Mouse (Mus musculus): ENCODE measurements around the gene Col25a1.

Gene Col25a1

GRCm38 (mm10) chr3:130305686-130306085 lies 174.4 kb downstream of the Col25a1 start:
- in situ Hi-C loops (cut with MboI; ENCODE audit: unreplicated experiment in 2 of 2) = no loop called here

GRCm38 (mm10) chr3:130309277-130309676 lies 178.0 kb downstream of the Col25a1 start:
- in situ Hi-C loops (cut with MboI; ENCODE audit: unreplicated experiment in 2 of 2) = no loop called here

- in situ Hi-C loops (cut with MboI; ENCODE audit: unreplicated experiment in 2 of 2) = no loop called here
Measured at GRCm38 (mm10) chr3:130310694-130311305, 179.5 kb downstream of the Col25a1 start.

- in situ Hi-C loops (cut with MboI; ENCODE audit: unreplicated experiment in 2 of 2) = no loop called here
Measured at GRCm38 (mm10) chr3:130313246-130313645, 181.9 kb downstream of the Col25a1 start.

- in situ Hi-C loops (cut with MboI; ENCODE audit: unreplicated experiment in 2 of 2) = no loop called here
Measured at GRCm38 (mm10) chr3:130327039-130328015, 196.0 kb downstream of the Col25a1 start.

- in situ Hi-C loops (cut with MboI; ENCODE audit: unreplicated experiment in 2 of 2) = no loop called here
Measured at GRCm38 (mm10) chr3:130328909-130329308, 197.6 kb downstream of the Col25a1 start.

GRCm38 (mm10) chr3:130329833-130330555 lies 198.7 kb downstream of the Col25a1 start:
- in situ Hi-C loops (cut with MboI; ENCODE audit: unreplicated experiment in 2 of 2) = no loop called here

- in situ Hi-C loops (cut with MboI; ENCODE audit: unreplicated experiment in 2 of 2) = no loop called here
Measured at GRCm38 (mm10) chr3:130330556-130330950, 199.3 kb downstream of the Col25a1 start.

GRCm38 (mm10) chr3:130332347-130332913 lies 201.1 kb downstream of the Col25a1 start:
- in situ Hi-C loops (cut with MboI; ENCODE audit: unreplicated experiment in 2 of 2) = no loop called here

- in situ Hi-C loops (cut with MboI; ENCODE audit: unreplicated experiment in 2 of 2) = no loop called here
Measured at GRCm38 (mm10) chr3:130337857-130338256, 206.6 kb downstream of the Col25a1 start.

- in situ Hi-C loops (cut with MboI; ENCODE audit: unreplicated experiment in 2 of 2) = no loop called here
Measured at GRCm38 (mm10) chr3:130338371-130338770, 207.1 kb downstream of the Col25a1 start.

GRCm38 (mm10) chr3:130350161-130350560 lies 218.9 kb downstream of the Col25a1 start:
- in situ Hi-C loops (cut with MboI; ENCODE audit: unreplicated experiment in 2 of 2) = no loop called here

- in situ Hi-C loops (cut with MboI; ENCODE audit: unreplicated experiment in 2 of 2) = no loop called here
Measured at GRCm38 (mm10) chr3:130354399-130355039, 223.2 kb downstream of the Col25a1 start.

GRCm38 (mm10) chr3:130356575-130357173 lies 225.4 kb downstream of the Col25a1 start:
- in situ Hi-C loops (cut with MboI; ENCODE audit: unreplicated experiment in 2 of 2) = no loop called here

- in situ Hi-C loops (cut with MboI; ENCODE audit: unreplicated experiment in 2 of 2) = no loop called here
Measured at GRCm38 (mm10) chr3:130360813-130361212, 229.5 kb downstream of the Col25a1 start.

GRCm38 (mm10) chr3:130361922-130362321 lies 230.6 kb downstream of the Col25a1 start:
- in situ Hi-C loops (cut with MboI; ENCODE audit: unreplicated experiment in 2 of 2) = no loop called here

GRCm38 (mm10) chr3:130362797-130363367 lies 231.6 kb downstream of the Col25a1 start:
- in situ Hi-C loops (cut with MboI; ENCODE audit: unreplicated experiment in 2 of 2) = no loop called here

- in situ Hi-C loops (cut with MboI; ENCODE audit: unreplicated experiment in 2 of 2) = no loop called here
Measured at GRCm38 (mm10) chr3:130366917-130367610, 235.8 kb downstream of the Col25a1 start.

- in situ Hi-C loops (cut with MboI; ENCODE audit: unreplicated experiment in 2 of 2) = no loop called here
Measured at GRCm38 (mm10) chr3:130368352-130368751, 237.1 kb downstream of the Col25a1 start.

Data from v-Abl transformed pro-B cells (cell line).